Mouse (Mus musculus) cerebellum, adult 2 months (tissue): ENCODE measurements around the gene Agap1.

Experiments
- CTCF ChIP-seq: fragments of 200-500 bp; IDR thresholded peaks from 2 replicates; pipeline ENCODE4 v1.5.1; 2011; ENCODE audit warnings: low read depth, mild to moderate bottlenecking, control low read depth, low read length, moderate library complexity, borderline replicate concordance; ENCODE audit not compliant: insufficient read depth
- POLR2A ChIP-seq: fragments of 200-500 bp; IDR thresholded peaks from 2 replicates; pipeline ENCODE4 v1.6.1; 2011; ENCODE audit warnings: low read length, control low read depth, borderline replicate concordance; ENCODE audit not compliant: insufficient read depth

DNA sequence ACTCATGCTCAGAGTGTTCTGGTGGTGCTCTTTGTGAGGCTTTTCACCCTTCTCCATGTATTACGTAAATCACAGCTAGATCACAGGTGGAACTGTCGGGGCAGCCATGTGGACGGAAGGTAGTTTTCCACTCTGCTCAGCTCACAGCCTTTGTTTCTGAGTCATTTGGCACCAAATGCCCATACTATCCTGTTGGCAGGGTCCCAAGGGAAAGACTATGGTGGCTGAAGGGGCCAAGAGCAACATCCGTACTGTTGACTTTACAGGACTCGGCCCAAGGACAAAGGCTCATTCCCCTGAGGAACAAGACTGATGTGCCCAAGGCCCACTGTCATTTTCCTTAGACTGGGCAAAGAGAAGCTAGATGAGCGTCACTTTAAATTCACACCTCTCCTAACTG is 30.0 kb upstream of the Agap1 start:
- no peak for TF ChIP-seq POLR2A
- TF ChIP-seq CTCF: no peak
